Mouse (Mus musculus) intestine, embryonic 16.5 days (tissue): ENCODE data around the gene Gm5799. TPM values are rescaled to one million over a fixed set of nuclear protein-coding genes. Genes with fewer than 3 reads are reported as not detected.

ENCODE experiments used
- polyA plus RNA-seq: library from polyadenylated mRNA; unstranded; fragments of >200 nt; fragmentation: Nextera tagmentation; extraction: Ambion mirVana; gene quantifications from 2 replicates; pipeline ENCODE4 v1.2.1, GENCODE M21; 2015

The Gm5799 gene
- polyA plus RNA-seq, 1 experiment from 2014 or later: not detected

Other genes with a start within 250 kb of the Gm5799 start
- not detected in 2 replicates for gene Gm8127, start 249.7 kb upstream of the Gm5799 start, polyA plus RNA-seq
- not detected in 2 replicates for gene 1700001F09Rik, start 195.8 kb upstream of the Gm5799 start, polyA plus RNA-seq
- gene Gm8138, start 127.2 kb upstream of the Gm5799 start, polyA plus RNA-seq: not detected in 2 replicates
- gene Gm17654, start 35.6 kb downstream of the Gm5799 start, polyA plus RNA-seq: not detected in 2 replicates
- gene Gm10375, start 64.4 kb downstream of the Gm5799 start, polyA plus RNA-seq: not detected in 2 replicates
- not detected in 2 replicates for gene Gm8165, start 133.6 kb downstream of the Gm5799 start, polyA plus RNA-seq
- gene Gm7324, start 154.3 kb downstream of the Gm5799 start, polyA plus RNA-seq: 0.62 and 0.88 TPM in 2 replicates
- not detected in 2 replicates for gene Gm16506, start 183.9 kb downstream of the Gm5799 start, polyA plus RNA-seq
- gene Gm6526, start 204.3 kb downstream of the Gm5799 start, polyA plus RNA-seq: not detected in 2 replicates
- not detected in 2 replicates for gene Gm8180, start 241.2 kb downstream of the Gm5799 start, polyA plus RNA-seq